Mouse (Mus musculus) layer of hippocampus, postnatal 14 days (tissue): ENCODE measurements around the gene Nkx3-2. TPM values are rescaled to one million over a fixed set of nuclear protein-coding genes. Genes with fewer than 3 reads are reported as not detected.
A peak's percentile ranks its signal among the peaks of the same experiment; 100 is the strongest.

Source experiments
- DNase-seq, 2 experiments: peaks; one replicate each; pipeline ENCODE4 v3.0.0; 2021 to 2022; ENCODE audit warnings: low spot score in 2 of 2, mixed read lengths in 1 of 2
- long read RNA-seq, 2 experiments: library from polyadenylated mRNA; stranded (forward); transcript quantifications; one replicate each; pipeline ENCODE4 v2.0.0; 2021
- total RNA-seq, 2 experiments: library from RNA; stranded (reverse); gene quantifications; 2 replicates each; pipeline ENCODE4 v1.2.3; 2021

The Nkx3-2 gene
- total RNA-seq: not detected
- long read RNA-seq, experiment 1: 0 reads
- long read RNA-seq, experiment 2: 0 reads

- no peak for DNase-seq
Measured at GRCm38 (mm10) chr5:41763731-41764721, at the start of gene Nkx3-2. Gene Nkx3-2, minus strand, starts transcription at chr5:41764501.

DNA sequence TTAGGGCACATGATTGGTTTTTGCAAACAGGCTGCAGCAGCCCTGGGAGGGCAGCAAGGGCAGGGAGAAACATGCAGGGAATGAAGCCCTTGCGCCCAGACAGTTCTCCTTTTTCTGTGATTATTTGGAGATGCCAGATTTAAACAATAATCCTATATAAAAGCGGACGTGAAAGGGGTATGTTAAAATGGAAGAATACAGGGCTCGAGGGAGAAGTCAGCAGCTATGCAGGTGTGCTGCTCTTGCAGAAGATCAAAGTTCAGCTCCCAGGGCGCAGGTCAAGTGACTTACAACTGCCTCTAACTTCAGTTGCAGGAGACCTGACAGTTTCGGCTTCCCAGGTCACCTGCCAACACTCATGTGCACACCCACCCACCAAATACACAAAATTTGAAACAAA, 48.2 kb upstream of the Nkx3-2 start:
- no peak for DNase-seq

GRCm38 (mm10) chr5:41811279-41811678, 47.0 kb upstream of the Nkx3-2 start:
- DNase-seq: no peak

- DNase-seq: no peak
Measured at GRCm38 (mm10) chr5:41807383-41807782, 43.1 kb upstream of the Nkx3-2 start.

GRCm38 (mm10) chr5:41806176-41806575, 41.9 kb upstream of the Nkx3-2 start:
- no peak for DNase-seq

GRCm38 (mm10) chr5:41805085-41805484, 40.8 kb upstream of the Nkx3-2 start:
- DNase-seq: peak in 1 of 2 experiments; percentile 6

DNA sequence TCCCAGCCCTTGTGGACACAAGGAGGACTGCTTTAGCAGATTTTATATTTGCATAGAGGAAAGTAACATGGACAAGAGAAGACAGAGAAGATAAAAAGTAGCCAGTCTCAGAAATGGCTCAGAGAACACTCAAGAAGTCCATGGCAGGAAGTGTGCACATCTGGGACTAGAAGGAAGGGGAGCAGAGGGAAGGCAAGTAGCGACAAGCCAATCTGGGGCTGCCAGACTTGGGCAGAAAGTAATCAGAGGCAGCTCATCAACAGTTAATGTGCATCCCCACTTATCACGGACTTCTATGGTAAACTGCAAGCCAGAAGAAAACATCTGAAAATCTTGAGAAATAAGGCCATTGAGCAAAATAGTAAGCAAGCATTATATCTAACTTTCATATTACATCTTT, 40.3 kb upstream of the Nkx3-2 start:
- DNase-seq: no peak

- no peak for DNase-seq
Measured at GRCm38 (mm10) chr5:41801622-41802021, 37.3 kb upstream of the Nkx3-2 start.

- DNase-seq: no peak
Measured at GRCm38 (mm10) chr5:41794434-41794833, 30.1 kb upstream of the Nkx3-2 start.

DNA sequence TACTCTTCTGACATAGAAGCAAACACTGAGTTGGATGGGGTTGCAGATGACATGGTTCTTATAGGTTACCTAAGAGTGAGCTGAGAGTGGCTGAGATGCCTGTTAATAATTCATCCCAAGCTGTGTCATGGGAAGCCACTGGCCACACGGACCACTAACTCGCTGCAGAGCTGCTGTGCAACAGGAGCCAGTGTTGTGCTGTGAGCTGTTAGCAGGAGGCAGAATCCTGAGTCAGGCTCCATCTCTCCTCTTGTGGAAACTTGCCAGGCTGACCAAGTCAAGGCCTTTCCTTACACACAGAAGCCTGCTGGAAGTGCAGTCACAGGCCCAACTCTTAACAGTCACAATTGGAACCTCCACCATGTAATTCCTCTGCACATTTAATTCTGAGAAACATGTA, 26.2 kb upstream of the Nkx3-2 start:
- no peak for DNase-seq

DNA sequence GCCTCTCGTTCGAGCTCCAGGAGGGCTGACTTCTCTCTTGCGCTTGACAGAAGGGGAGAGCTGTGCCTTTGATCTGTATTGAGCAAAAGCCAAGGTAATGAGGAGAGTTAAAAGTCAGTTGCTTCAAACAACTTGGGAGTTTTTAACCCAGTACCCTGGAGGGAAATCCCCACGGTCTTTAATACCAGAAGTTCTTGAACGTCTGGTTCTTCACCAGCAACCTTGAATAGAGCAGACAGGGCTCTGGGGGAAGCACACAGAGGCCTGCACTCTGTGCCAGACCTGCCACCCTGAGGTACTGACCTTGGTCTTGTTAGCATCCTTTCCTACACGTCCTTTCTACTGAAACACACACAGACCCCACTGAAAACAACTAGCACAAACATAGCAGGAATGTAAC, 24.6 kb upstream of the Nkx3-2 start:
- DNase-seq: no peak

DNA sequence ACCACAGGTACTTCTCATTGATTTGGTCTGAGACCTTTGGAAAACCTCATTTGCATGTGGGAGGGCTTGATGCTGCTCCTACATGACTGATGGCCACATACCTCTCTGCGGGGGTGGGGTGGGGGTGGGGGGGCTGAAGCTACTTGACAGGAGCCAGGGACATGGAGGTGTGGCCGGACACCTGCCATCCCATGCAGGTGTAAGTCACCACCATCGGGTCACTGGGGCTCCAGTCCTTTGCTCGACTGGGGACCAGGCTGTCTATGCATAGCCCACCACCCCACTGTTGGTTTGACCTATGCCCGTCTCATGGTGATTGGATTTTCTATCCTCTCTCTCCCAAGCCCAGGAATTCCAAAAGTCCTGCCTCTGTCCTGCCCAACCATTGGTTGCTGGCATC, 17.6 kb upstream of the Nkx3-2 start:
- no peak for DNase-seq

DNA sequence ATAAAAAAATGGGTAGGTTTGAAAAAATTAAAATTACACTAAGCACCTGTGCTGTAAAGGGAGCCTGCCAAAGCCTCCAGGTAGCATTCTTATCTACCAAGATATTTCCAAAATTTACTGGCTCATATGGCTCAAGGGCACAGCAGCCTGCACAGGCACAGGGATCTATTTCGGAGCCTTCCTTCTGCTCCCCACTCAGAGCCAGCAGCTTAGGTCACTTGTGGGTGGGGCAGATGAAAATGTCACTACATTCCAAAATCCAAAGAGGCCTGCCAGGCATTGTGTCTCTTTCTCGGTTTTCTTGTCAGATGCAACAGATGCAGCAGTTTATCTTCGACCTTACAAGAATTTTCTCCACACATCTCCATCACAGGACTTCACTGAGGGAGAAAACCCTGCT, 15.7 kb upstream of the Nkx3-2 start:
- DNase-seq: no peak

DNA sequence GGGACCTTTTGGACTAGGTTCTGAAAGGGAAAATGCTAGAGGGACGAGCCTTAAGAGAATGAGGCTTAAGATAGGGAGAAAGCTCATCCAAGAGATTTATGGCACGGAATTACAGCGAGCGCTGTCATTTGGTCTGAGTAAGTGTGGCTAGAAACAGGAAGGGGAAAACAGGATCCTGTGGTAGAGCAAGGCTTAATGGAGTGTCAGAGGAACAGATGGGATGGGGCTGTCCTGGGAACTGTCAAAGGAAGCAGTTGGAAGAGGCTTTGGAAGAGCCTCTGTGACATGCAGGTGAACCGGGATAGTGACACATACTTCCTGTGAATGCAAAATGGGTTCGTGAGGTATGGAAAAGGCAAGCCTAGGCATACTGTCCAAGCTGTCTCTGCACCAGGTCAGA, 11.4 kb upstream of the Nkx3-2 start:
- no peak for DNase-seq

DNA sequence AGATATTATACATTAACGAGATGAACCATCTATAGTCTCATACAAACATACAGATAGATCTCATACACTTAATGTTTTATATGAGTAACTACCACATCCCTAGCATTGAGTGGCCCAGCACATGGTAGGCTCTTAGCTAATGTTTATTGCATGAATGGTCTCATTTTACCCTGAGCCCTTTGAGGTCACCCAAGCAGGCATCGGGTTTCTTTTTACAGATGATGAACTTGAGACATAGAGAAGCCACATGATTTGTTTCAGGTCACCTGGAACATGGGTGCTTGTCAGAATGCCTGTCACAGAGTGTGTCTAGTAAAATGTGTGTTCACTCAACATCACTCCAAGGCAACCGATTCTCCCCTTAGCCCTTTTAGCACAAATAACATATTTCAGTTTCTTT, 11.0 kb upstream of the Nkx3-2 start:
- DNase-seq: no peak

DNA sequence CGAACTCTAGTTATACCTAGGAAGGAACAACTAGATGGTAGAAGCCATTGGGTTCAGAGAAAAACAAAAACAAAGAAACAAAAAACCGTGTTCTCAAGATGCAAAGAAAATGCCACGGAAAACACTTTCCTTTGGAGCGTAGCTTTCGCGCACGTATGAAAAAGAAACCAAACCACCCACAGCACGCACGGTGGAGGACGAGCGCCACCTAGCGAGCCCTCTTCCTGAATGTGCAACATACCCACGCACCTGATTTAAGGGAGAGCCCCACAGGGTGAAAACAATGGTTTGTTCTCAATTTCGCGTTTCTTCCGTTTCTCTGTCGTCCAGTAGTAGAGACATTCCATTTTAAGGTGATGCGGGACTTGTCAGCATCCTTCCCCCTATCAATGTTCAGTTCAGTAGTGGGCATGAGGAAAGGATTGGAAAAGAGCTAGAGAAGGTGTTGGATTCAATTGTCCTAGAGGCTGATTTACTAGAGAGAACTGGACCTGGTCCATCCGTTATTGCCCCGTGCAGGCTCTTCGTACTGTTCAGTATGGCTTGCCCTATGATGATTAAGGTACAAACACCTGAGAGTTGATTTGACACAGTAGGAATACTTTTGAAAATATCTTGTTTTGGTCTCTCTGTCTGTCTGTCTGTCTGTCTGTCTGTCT, 4.2 kb upstream of the Nkx3-2 start:
- DNase-seq: peak; percentile 83 to 92

DNA sequence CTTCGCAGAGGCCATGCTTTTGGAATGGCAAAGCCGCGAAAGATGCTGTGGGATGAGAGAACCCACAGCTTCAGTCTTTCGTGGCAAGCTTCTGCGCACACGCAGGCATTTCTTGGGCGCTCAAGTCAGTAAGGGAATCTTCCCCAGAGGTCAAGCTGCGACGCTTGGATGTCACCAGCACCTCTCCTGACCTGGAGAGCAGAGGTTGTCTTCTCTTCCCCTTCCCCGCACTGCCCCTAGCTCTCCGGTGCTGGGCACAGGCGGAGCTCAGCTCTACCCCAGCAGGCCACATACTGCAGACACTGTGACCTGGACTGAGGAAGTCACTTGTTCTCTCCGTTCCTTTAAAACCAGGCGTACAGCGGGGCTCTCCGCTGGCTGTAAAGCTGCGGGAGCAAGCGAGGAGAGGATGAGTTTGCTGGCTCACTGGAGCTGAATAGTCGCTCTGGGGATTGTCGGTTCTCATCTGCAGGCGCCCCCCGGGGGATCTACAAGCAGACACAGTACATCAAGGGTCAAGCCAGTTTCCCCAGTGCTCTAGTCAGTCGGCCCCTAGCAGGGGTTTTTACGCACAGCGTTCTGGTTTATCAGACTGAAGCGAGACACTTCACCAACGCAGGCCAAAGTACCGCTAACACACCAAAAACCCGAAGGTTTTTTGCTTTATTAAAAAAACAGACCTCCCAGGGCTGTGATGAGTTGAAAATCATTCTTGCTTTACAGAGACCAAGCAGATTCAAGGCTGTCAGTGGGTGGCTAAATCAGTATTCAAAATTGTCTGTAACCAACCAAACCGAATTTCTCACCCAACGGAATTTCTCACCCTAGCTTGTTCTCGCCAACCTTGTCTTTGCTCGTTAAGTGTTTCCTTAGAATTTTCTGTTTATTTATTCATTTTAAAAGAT, 3.2 kb upstream of the Nkx3-2 start:
- no peak for DNase-seq

DNA sequence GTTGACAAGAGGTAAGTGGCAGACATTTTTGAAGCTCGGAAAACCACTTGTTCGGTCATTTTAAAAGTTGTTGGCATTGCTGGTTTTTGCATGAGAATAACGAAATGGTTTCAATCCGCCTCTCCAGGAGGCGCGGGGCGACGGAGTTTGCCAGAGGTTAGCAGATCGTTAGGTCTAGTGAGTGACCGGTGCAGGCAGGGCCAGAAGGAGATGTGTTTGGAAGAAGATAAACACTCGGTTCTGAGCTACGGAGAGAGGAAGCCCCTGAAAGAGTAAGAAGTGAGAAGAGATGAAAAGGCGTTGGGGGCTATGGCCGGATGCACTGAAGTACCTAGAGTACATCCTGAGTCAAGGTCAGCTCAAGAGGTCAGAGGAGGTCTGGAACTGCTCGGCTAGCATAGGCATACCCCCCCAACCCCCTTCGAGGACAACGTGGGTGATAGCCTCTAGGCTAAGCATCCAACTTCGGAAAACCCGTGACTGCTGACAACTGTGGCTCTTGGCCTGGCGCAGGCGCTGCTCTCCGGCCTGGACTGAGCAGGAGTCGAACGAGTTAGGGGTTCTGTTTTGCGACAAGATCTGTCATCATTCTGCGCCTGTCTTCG, 2.2 kb upstream of the Nkx3-2 start:
- DNase-seq: no peak

GRCm38 (mm10) chr5:41765626-41766405, 1.5 kb upstream of the Nkx3-2 start:
- DNase-seq: no peak
